Mouse (Mus musculus) c-Kit-positive CD71-positive TER-119-positive erythroid progenitor cells, embryonic 14.5 days (primary cell): Measurements from ENCODE around the gene Lypla2.
A peak's percentile ranks its signal among the peaks of the same experiment; 100 is the strongest.
"Not testable (repeated sequence)": the region's sequence is repeated elsewhere in the genome, so short reads cannot be mapped to it uniquely, and the experiment has no call there.

ENCODE experiments used
- DNase-seq: peaks from one replicate; pipeline ENCODE4 v3.0.0-alpha.2; 2013; ENCODE audit warnings: low spot score

Lypla2 gene

GRCm38 (mm10) chr4:135949475-135949874, 23.0 kb downstream of the Lypla2 start:
- DNase-seq = no peak

GRCm38 (mm10) chr4:135948142-135948541, 24.3 kb downstream of the Lypla2 start:
- DNase-seq = no peak

GRCm38 (mm10) chr4:135946659-135947301, 25.6 kb downstream of the Lypla2 start:
- no peak for DNase-seq

- peak; percentile 91 for DNase-seq
Observed at GRCm38 (mm10) chr4:135946278-135946658, 26.2 kb downstream of the Lypla2 start, which contains the start of gene Hmgcl. Gene Hmgcl (plus strand): TSS chr4:135946448.

GRCm38 (mm10) chr4:135945706-135946105, 26.7 kb downstream of the Lypla2 start:
- no peak for DNase-seq

DNA sequence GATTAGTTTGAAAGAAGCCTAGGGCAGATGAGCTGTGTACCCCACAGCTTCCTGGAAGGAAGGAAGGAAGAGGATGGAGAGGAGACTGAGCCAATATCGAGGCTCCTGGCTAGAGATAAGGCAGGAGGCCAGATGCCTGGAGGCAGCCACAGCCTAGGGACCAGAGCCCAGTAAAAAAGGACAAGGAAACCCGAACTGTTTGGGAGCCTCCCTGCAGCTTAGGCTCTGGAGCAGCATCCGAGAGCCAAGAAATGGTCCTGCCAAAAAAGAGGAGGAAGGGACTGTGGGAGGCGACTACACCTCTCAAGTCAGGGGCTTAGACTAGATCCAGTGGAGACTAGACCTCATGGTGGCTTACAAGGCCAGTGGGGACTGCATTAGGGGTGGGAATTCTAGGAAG, 29.0 kb downstream of the Lypla2 start:
- DNase-seq = no peak

- DNase-seq = no peak
Observed at GRCm38 (mm10) chr4:135942193-135942592, 30.2 kb downstream of the Lypla2 start.

GRCm38 (mm10) chr4:135941026-135941425, 31.4 kb downstream of the Lypla2 start:
- DNase-seq = not testable (repeated sequence)

- no peak for DNase-seq
Observed at GRCm38 (mm10) chr4:135938858-135939257, 33.6 kb downstream of the Lypla2 start.

DNA sequence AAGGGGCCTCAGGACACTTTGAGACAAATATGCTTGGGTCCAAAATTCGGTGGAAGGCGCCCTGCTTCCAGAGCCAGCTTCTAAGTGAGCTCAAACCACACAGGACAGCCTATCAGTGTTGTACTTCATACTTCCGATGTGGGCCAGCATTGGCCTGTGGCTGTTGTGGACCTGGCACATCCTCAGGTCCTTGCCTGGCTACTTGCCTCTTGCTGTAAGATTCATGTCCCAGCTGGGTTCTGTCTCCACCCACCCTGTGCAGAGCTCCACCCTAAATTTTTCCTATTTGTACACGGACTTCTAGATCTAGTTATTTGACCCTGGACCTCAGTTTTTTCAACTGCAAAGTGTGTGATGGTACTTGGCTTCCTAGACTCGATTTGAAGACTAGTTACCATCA, 36.9 kb downstream of the Lypla2 start:
- no peak for DNase-seq

DNA sequence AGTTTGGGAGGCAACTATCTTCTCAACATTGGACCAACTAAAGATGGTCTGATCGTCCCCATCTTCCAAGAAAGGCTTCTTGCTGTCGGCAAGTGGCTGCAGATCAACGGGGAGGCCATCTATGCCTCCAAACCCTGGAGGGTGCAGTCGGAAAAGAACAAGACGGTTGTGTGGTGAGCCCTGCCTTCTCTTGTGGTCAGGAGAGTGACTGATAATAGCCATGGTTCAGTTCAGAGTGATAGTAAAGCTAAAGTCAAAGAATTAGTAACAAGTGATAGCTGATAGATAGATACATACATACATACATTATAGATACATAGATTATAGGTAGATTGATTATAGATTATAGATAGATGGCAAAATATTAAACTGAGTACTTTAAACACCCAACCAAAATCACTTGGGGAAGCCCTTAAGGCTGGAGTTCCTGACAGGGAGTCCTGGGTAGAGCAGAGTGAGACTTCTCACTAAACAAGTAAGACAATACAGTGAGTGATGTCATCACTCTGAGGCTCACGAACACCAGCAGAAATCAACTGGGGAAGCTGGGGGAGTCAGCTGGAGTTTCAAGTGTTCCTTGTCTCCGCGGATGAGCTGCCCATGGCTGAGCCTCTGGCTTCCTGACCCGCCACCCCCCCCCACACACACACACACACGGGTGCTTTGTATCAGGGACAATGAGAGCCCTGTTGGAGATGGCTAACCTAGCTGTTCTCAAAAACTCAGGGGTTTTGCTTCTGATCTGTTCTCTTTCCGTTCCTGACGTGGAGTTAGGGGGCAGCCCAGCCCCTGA, 37.5 kb downstream of the Lypla2 start:
- no peak for DNase-seq

DNA sequence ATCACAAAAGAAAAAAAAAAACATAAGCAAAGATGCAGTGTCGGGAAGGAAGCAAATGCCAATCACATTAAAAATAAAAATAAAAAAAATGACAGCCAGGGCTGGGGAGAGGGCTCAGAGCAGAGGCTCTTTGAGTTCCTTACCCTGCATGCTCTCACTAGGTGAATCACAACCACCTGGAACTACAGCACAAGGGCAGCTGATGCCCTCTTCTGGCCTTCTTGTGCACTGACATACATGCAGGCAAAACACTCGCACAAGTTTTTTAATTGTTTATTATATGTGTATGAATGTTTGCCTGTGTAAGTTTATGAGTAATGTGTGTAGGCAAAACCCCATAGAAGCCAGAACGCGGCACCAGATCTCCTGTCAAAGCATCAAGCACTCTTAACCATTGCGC, 40.6 kb downstream of the Lypla2 start:
- DNase-seq = no peak

- no peak for DNase-seq
Observed at GRCm38 (mm10) chr4:135930239-135930638, 42.2 kb downstream of the Lypla2 start.

GRCm38 (mm10) chr4:135929828-135930227, 42.6 kb downstream of the Lypla2 start:
- DNase-seq = no peak

DNA sequence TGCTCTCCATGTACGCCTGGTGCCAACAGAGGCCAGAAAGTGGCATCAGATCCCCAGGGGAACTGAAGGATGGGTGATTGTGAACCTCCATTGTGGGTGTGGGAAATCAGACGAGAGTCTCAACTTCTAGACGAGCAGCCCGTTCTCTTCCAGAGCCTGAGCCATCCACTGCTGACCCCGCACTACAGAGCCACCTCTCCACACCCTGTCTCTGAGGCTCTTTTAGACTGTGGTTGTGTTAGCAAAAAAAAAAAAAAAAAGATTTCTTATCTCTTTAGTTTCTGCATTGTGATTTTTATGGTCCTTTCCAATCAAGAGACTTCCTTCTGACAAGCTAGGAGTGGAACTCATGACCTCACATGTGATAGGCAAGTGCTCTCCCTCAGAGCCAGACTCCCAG, 43.0 kb downstream of the Lypla2 start:
- DNase-seq = no peak

DNA sequence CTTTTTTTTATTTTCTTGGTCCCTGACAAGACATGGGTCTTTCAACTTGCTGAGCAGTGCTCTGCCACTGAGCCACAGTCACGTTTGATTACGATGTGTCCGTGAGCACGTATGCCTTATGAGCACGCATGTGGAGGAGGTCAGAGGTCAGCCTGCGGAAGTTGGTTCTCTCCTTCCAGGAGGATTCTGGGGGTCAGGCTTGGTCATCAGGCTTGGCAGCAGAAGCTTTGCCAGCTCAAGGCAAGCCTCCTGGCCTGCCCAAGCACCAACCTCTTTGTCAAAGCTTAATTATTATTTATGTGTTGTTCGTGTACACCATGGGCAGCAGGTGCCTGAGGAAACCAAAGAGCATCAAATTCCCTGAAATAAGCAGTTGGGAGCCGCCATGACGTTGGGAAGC, 44.0 kb downstream of the Lypla2 start:
- no peak for DNase-seq

DNA sequence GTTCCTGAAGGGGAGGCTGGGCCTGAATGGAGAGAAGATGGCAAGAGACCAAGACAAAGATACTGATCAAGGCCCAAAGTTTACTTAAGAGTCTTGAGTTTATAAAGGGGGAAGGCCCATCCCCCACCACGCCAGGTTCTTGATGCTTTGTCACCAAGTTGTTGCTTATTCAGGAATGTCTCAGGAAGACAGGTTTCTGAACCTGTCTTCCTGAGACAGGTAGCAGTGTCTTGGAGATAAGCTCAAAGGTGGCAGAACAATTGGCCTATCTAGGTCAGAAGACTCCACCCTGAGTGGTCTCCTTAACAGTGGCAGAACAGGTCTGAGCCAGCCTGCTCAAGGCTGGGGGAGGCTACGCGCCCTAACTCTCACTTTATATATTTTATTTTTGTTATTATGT, 45.6 kb downstream of the Lypla2 start:
- no peak for DNase-seq

GRCm38 (mm10) chr4:135926195-135926808, 46.1 kb downstream of the Lypla2 start:
- no peak for DNase-seq

DNA sequence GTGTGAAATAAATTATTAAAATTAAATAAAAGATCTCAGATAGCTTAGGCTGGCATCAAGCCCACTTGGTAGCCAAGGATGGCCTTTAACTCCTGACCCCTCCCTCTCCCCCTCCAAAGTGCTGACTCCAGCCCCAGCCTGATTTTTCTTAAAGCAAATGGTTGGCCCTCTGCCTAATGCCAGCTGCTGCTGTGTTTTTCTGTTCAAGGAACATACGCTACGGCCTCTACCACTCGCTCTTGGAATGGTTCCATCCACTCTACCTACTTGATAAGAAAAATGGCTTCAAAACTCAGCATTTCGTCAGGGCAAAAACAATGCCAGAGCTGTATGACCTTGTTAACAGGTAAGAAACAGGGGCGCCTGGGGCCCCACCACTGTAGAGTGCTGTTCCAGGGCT, 47.1 kb downstream of the Lypla2 start:
- no peak for DNase-seq

DNA sequence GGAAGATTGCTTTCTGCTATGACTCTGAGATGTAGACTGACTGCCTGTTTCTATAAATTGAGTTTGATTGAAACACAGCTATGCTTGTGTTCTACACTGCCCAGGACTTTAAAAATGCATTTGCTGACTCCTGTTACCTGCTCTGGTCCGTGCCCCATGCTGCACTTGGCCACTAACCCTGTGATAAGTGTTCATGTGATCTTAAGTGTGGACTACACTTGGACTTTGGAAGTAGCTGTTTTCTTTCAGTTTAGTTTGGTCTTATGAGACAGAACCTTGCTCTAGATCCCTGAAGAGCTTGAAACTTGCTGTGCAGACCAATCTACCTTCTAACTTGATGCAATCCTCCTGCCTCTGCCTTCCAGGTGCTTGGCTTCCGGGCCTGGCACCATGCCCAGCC, 48.0 kb downstream of the Lypla2 start:
- no peak for DNase-seq

GRCm38 (mm10) chr4:135922190-135922589, 50.2 kb downstream of the Lypla2 start:
- no peak for DNase-seq

- no peak for DNase-seq
Observed at GRCm38 (mm10) chr4:135921257-135922120, 50.9 kb downstream of the Lypla2 start.
